Comparison of ENCODE assay signal across 8 mouse cellular contexts in the genomic region with DNA sequence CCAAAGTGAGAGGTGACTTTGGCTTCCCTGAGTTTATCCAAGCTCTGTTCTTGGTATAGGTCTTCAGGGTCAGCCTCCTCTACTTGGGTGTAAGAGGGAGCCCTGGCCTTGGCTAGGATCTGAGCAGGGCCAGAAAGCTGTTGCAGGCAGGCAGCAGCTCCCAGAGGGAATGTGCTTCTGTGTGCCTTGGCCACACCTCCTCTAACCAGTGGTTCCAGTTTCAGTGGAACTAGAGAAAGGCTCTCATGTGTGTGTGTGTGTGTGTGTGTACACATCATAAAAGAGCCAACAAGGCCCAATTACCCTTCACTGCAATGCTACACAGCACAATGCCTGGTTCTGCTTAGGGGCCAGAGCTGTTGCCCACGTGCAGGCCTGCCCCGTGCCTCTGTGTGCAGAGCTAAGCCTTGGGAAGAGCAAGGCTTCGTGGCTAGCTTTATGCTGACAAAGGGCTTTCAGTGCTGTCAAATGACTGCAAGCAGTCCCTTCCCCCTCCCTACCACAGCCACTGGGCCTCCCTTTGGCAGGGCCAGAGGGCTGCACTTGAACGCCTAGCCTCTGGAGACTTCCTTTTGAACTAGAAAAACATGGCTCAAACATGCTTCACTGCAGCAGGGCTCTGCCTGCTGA. TPM values are rescaled to one million over a fixed set of nuclear protein-coding genes. Genes with fewer than 3 reads are reported as not detected.
DNase-seq lines count a peak whose midpoint lies in the region; ATAC-seq and TF ChIP-seq lines count a peak whose summit lies in the region.

No protein-coding gene starts in this region.

- H3K4me3 ChIP-seq in kidney, adult 2 months (ENCODE audit: insufficient read depth, low read depth, low read length), result no peak overlapping the region
- no peak overlapping the region for H3K4me3 ChIP-seq in lung, embryonic 16.5 days (ENCODE audit: low read length)

- H3K4me2 ChIP-seq in lung, embryonic 16.5 days (ENCODE audit: low read depth, low read length), result no peak overlapping the region

- H3K9ac ChIP-seq in lung, embryonic 16.5 days (ENCODE audit: low read length), result peak overlapping the region; percentile 36

- no peaks in the 10 kb centered on the region for H3K36me3 ChIP-seq in kidney, adult 2 months (ENCODE audit: control insufficient read depth, insufficient read depth, low read length)
- no peaks in the 10 kb centered on the region for H3K36me3 ChIP-seq in lung, embryonic 16.5 days (ENCODE audit: control insufficient read depth, insufficient read depth, low read length)

- no peaks in the 10 kb centered on the region for H3K9me3 ChIP-seq in lung, embryonic 16.5 days (ENCODE audit: control insufficient read depth, low read length)

- H3K27ac ChIP-seq in kidney, adult 2 months (ENCODE audit: insufficient read depth, low read depth, low read length), result no peak overlapping the region; the same call in 1 of the 2 replicates
- H3K27ac ChIP-seq in lung, embryonic 16.5 days (ENCODE audit: low read length), result peak overlapping the region; percentile 95

- ATAC-seq in lung, embryonic 16.5 days (ENCODE audit: low read depth), result peak; percentile 84

- no peaks in the 10 kb centered on the region; the same call in 1 of the 2 replicates for H3K4me1 ChIP-seq in kidney, adult 2 months (ENCODE audit: control insufficient read depth, insufficient read depth, low read length)
- H3K4me1 ChIP-seq in lung, embryonic 16.5 days (replicated peaks; ENCODE audit: control insufficient read depth, insufficient read depth, low read length), result peaks cover 37% of the 10 kb centered on the region

- DNase-seq in Muller cell, postnatal 12 days (ENCODE audit: inconsistent ontology term), result peak; percentile 57
- peak; percentile 76 for DNase-seq in embryo, embryonic 10.5 days (ENCODE audit: low spot score)
- DNase-seq in heart, adult 8-10 months (ENCODE audit: low spot score), result peak; percentile 48
- DNase-seq in kidney, adult 2 months, result peak; percentile 50
- DNase-seq in skeletal muscle tissue, adult 2 months (ENCODE audit: low read depth, low spot score), result peak; percentile 63
- no peak for DNase-seq in spleen, adult 12 weeks (ENCODE audit: low spot score)
- no peak for DNase-seq in c-Kit-positive CD71-positive TER-119-positive erythroid progenitor cells, embryonic 14.5 days (ENCODE audit: low spot score)

- no peak for TF ChIP-seq CTCF in kidney, adult 2 months (conservative IDR thresholded peaks at IDR 0.05; ENCODE audit: insufficient read depth, insufficient read length, low read depth, low read length)

- H3K27me3 ChIP-seq in kidney, adult 2 months (replicated peaks; ENCODE audit: control insufficient read depth, insufficient read depth, low read length), result no peaks in the 10 kb centered on the region
- H3K27me3 ChIP-seq in lung, embryonic 16.5 days (ENCODE audit: control insufficient read depth, insufficient read depth, low read depth, low read length), result no peaks in the 10 kb centered on the region

- WGBS in kidney, adult 2 months, result 28% methylated on average over 4 of the region's 4 CpGs
- WGBS in lung, embryonic 16.5 days, result 13% methylated on average over 4 of the region's 4 CpGs

- TF ChIP-seq POLR2A in kidney, adult 2 months (IDR thresholded peaks at IDR 0.05; ENCODE audit: low read depth, low read length), result no peak

RNA-seq across cellular contexts. Expression of gene Alppl2, which starts 54.1 kb away (rescaled TPM):
- total RNA-seq in heart, adult 8-10 months (2022), result not detected
- not detected in 2 replicates for polyA plus RNA-seq in kidney, adult 2 months (2012; rRNA removed)
- not detected in 2 replicates for polyA plus RNA-seq in lung, embryonic 16.5 days (2015; fragmentation: Nextera tagmentation; extraction: Ambion mirVana)

Comparison
In these comparisons a context has a peak if more than half of its experiments do, and no peak if none do; other contexts are left out.
1. DNase-seq: peak in Muller cell, postnatal 12 days (single experiment), embryo, embryonic 10.5 days (single experiment), heart, adult 8-10 months (single experiment), kidney, adult 2 months (single experiment) and skeletal muscle tissue, adult 2 months (single experiment); none in spleen, adult 12 weeks (single experiment) and c-Kit-positive CD71-positive TER-119-positive erythroid progenitor cells, embryonic 14.5 days (single experiment).